Mouse (Mus musculus): Measurements from ENCODE around the gene Ear1.
"Not testable (repeated sequence)": the region's sequence is repeated elsewhere in the genome, so short reads cannot be mapped to it uniquely, and the experiment has no call there.

Gene Ear1

DNA sequence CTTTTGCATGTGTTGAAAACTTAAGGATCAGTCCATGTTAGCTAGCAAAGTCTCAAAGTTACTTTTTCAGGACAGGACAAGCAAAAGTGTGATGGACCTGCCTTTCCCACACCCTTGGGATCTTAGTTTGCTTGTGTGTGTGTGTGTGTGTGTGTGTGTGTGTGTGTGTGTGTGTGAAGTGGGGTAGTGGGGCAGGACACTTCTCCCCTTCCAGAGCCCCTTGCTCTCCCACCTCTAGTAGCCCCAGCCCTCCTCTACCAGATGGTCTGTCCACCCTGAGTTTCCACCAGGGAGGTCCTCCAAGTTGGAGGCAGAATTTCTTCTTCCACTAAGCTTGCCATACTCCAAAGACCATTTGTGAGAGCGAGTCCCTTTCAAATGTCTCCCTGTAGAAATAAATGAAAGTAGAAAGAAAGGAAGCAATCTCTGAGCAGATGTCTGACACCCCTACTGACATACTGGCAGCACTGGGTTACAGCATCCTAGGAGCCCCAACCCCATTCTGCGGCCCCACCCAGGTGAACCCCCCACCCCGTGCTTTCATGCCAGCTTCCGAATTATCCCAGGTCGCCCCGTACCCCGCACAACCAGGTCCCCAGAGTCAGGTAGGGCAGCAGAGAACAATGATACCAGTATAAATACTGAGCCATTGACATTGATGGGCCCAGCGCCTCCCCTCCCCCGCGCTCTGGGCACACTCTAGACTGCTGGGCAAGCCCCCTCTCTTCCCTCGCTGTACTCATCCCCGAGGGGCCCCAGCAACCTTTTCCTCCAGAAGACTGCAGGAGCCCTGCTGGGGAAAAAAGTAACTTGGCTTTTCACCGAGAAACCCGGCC lies 79.0 kb downstream of the Ear1 start:
- DNase-seq (ENCODE audit: low spot score), result no peak

DNA sequence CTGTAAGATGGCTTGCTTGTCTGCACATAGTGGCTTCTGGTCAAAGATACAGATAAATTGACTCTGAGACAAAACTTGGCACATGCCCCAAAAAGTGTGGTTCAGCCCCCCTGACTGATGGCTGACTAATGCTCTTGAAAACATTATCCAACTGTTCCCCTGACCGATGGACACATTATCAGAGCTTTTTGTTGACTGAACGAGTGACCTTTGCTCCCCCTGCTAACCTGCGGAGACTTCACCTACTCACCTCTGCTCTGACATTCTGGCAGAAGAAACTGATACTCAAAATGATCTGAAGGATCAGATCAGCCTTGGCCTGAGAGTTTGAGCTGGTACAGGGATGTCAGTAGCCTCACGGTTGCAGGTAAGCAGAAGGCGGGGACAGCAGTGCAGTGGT lies 81.5 kb downstream of the Ear1 start:
- DNase-seq (ENCODE audit: low spot score), result not testable (repeated sequence)

DNA sequence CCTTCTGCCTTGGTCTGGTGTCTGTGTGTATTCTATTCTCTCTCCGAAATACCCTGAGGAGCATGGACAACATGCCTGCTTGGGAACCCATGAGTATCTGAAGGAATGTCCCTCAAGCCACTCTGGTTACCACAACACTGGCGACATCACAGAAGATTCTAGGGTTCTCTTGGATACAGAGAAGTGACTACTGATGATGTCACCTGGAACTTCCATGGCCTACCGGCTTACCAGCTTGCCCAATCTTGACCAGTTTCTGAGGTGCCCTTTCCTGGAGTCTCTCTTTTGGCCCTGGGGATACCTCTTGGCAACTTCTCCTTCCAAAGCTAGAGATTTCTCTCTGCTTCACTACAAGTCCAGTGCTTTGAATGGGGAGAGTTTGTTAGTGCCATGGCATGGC lies 90.7 kb downstream of the Ear1 start, which contains the start of gene Gm8180:
TSS of gene Gm8180 (minus strand) at position 101 of the 400 bp plus-strand sequence.
- DNase-seq (ENCODE audit: low spot score), result not testable (repeated sequence)
